Mouse (Mus musculus) embryonic facial prominence, embryonic 14.5 days (tissue): ENCODE measurements around the gene Galnt9. TPM values are rescaled to one million over a fixed set of nuclear protein-coding genes. Genes with fewer than 3 reads are reported as not detected.
A peak's percentile ranks its signal among the peaks of the same experiment; 100 is the strongest.

Source experiments
- ATAC-seq: fragments of 200-750 bp; cut with Nextera tagmentation; 2 replicates; pipeline ENCODE4 v1.8.0; 2017; ENCODE audit warnings: low read depth, moderate number of reproducible peaks, moderate TSS enrichment
- DNase-seq: peaks from one replicate; pipeline ENCODE4 v3.0.0-alpha.2; 2015; ENCODE audit warnings: low spot score
- H3K27ac ChIP-seq: fragments of 300-500 bp; sonication (generic); replicated peaks from 2 replicates; pipeline ENCODE4 v1.5.1; 2014; ENCODE audit warnings: low read depth, mild to moderate bottlenecking, low read length, moderate library complexity
- H3K27me3 ChIP-seq: fragments of 300-500 bp; sonication (generic); replicated peaks from 2 replicates; pipeline ENCODE4 v1.6.1; 2014; ENCODE audit warnings: low read length; ENCODE audit not compliant: control insufficient read depth, insufficient read depth
- H3K36me3 ChIP-seq: fragments of 300-500 bp; sonication (generic); 2 replicates; pipeline ENCODE4 v1.6.1; 2014; ENCODE audit warnings: low read length, mixed read lengths; ENCODE audit not compliant: control insufficient read depth, insufficient read depth
- H3K4me1 ChIP-seq: fragments of 300-500 bp; sonication (generic); 2 replicates; pipeline ENCODE4 v1.6.1; 2014; ENCODE audit warnings: antibody characterized with exemption, low read length; ENCODE audit not compliant: control insufficient read depth, insufficient read depth
- H3K4me2 ChIP-seq: fragments of 300-500 bp; sonication (generic); 2 replicates; pipeline ENCODE4 v1.6.1; 2014; ENCODE audit warnings: low read depth, mild to moderate bottlenecking, low read length, moderate library complexity, mixed read lengths
- H3K4me3 ChIP-seq: fragments of 300-500 bp; sonication (generic); 2 replicates; pipeline ENCODE4 v1.5.1; 2014; ENCODE audit warnings: low read depth, mild to moderate bottlenecking, low read length
- H3K9ac ChIP-seq: fragments of 300-500 bp; sonication (generic); 2 replicates; pipeline ENCODE4 v1.6.1; 2014; ENCODE audit warnings: low read depth, mild to moderate bottlenecking, low read length, moderate library complexity, mixed read lengths
- H3K9me3 ChIP-seq: fragments of 300-500 bp; sonication (generic); 2 replicates; pipeline ENCODE4 v1.6.1; 2016; ENCODE audit warnings: low read length; ENCODE audit not compliant: control insufficient read depth
- WGBS: fragments of 180-500 bp; shearing (Covaris S2); extraction: QIAGEN DNeasy Blood & Tissue Kit; methylation state at CpG from one replicate; pipeline ENCODE4 v1.1.7; 2014; 5-methylcytosine and 5-hydroxymethylcytosine counted together
- polyA plus RNA-seq: library from polyadenylated mRNA; unstranded; fragments of >200 nt; fragmentation: Nextera tagmentation; extraction: Ambion mirVana; gene quantifications from 2 replicates; pipeline ENCODE4 v1.2.1, GENCODE M21; 2014

The Galnt9 gene
- polyA plus RNA-seq, 1 experiment from 2014 or later: 1.6 TPM

DNA sequence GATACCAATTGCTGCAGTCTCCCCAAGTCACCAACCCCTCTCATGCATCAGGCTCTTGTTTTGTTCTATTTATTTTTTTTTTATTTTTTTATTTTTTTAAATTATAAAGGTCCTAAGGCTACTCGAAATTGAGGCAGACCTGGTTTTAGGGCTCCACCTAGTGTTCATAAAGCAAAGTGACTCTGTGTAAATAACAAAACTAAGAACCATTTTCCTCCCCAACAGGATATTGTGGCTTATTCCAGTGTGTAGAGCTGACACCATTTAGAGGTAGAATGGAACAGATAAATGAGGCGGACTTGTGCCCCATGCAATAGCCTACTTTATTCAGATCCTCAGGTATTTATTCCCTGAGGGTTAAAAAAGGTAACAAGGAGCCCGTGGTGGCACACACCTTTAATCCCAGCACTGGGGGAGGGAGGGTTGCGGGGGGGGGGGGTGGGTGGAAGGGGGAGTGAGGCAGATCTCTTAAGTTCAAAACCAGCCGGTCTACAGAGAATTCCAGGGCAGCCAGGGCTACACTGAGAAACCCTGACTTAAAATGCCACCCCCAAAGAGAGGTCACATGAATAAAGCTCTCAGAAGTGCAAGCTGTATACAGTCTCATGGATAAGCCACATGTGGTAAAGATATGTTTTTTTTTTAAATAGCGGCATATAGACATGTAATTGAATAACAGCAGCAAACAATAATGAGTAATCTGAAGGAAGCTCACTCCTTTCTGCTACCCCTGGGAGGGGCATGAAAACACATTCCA lies 92.0 kb downstream of the Galnt9 start:
- no peak overlapping the region for H3K27ac ChIP-seq
- H3K4me3 ChIP-seq: no peak overlapping the region
- no peaks in the 10 kb centered on the region for H3K36me3 ChIP-seq
- 35% methylated on average over 6 of the region's 6 CpGs for WGBS
- H3K4me1 ChIP-seq: no peaks in the 10 kb centered on the region
- no peaks in the 10 kb centered on the region for H3K9me3 ChIP-seq
- no peaks in the 10 kb centered on the region for H3K27me3 ChIP-seq
- peak; percentile 57 for DNase-seq
- no peak overlapping the region for H3K4me2 ChIP-seq
- no peak for ATAC-seq
- H3K9ac ChIP-seq: no peak overlapping the region

GRCm38 (mm10) chr5:110638306-110639074 lies 94.3 kb downstream of the Galnt9 start:
- H3K9me3 ChIP-seq: no peaks in the 10 kb centered on the region
- no peak overlapping the region for H3K27ac ChIP-seq
- H3K9ac ChIP-seq: no peak overlapping the region
- H3K27me3 ChIP-seq: no peaks in the 10 kb centered on the region
- H3K4me2 ChIP-seq: no peak overlapping the region
- no peaks in the 10 kb centered on the region for H3K36me3 ChIP-seq
- H3K4me1 ChIP-seq: no peaks in the 10 kb centered on the region
- H3K4me3 ChIP-seq: no peak overlapping the region
- ATAC-seq (no peak), DNase-seq (no peak)
- 81% methylated on average over 7 of the region's 7 CpGs for WGBS

- peak overlapping the region; percentile 46 for H3K4me2 ChIP-seq
- no peaks in the 10 kb centered on the region for H3K4me1 ChIP-seq
- WGBS: 22% methylated on average over 12 of the region's 12 CpGs
- no peaks in the 10 kb centered on the region for H3K36me3 ChIP-seq
- peak; percentile 63 for DNase-seq
- 0 out of 2 replicates have a peak, but pooled peaks have one; percentile 62 for ATAC-seq
- H3K27me3 ChIP-seq: no peaks in the 10 kb centered on the region
- H3K9ac ChIP-seq: peak overlapping the region; percentile 61; the same call in 1 of the 2 replicates
- H3K4me3 ChIP-seq: no peak overlapping the region
- no peak overlapping the region for H3K27ac ChIP-seq
- H3K9me3 ChIP-seq: no peaks in the 10 kb centered on the region
Measured at GRCm38 (mm10) chr5:110639459-110639858, 95.3 kb downstream of the Galnt9 start.

DNA sequence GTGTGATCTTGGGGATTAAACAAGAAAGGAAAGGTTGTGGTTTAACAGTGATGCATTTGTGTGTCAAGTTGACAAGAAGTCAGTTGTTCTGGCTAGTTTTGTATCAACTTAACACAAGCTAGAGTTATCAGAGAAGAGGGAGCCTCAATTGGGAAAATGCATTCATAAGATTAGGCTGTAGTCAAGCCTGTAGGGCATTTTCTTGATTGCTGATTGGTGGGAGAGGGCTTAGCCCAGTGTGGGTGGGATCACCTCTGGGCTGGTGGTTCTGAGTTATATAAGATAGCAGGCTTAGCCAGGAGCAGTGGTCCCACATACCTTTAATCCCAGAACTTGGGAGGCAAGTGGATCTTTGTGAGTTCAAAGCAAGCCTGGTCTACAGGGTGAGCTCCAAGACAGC lies 102.2 kb downstream of the Galnt9 start:
- no peak overlapping the region for H3K27ac ChIP-seq
- H3K4me3 ChIP-seq: no peak overlapping the region
- H3K9ac ChIP-seq: no peak overlapping the region
- peaks cover 58% of the 10 kb centered on the region for H3K36me3 ChIP-seq
- ATAC-seq (no peak), DNase-seq (no peak)
- no peaks in the 10 kb centered on the region for H3K27me3 ChIP-seq
- H3K9me3 ChIP-seq: no peaks in the 10 kb centered on the region
- no peaks in the 10 kb centered on the region for H3K4me1 ChIP-seq
- no peak overlapping the region for H3K4me2 ChIP-seq

GRCm38 (mm10) chr5:110652719-110653648 lies 108.8 kb downstream of the Galnt9 start, which contains the start of the genes Noc4l and Ddx51:
Noc4l (minus strand) TSS chr5:110653417.
Ddx51 (plus strand) TSS chr5:110653451.
- DNase-seq (peak; percentile 97), ATAC-seq (peak; percentile 87)
- 1% methylated on average over 71 of the region's 91 CpGs for WGBS
- Histone ChIP-seq H3K27ac (peak within 1 kb of the TSS; percentile 44; the same call in 1 of the 2 replicates), H3K4me1 (peaks cover 5% of the 10 kb centered on the region), H3K4me3 (peak within 1 kb of the TSS; percentile 99), H3K9me3 (no peaks in the 10 kb centered on the region), H3K4me2 (peak within 1 kb of the TSS; percentile 92), H3K27me3 (no peaks in the 10 kb centered on the region), H3K9ac (peak within 1 kb of the TSS; percentile 92), H3K36me3 (peaks cover 74% of the 10 kb centered on the region)

GRCm38 (mm10) chr5:110653686-110654085 lies 109.5 kb downstream of the Galnt9 start:
- H3K9me3 ChIP-seq: no peaks in the 10 kb centered on the region
- H3K4me1 ChIP-seq: peaks cover 5% of the 10 kb centered on the region
- peak overlapping the region; percentile 44; the same call in 1 of the 2 replicates for H3K27ac ChIP-seq
- peak; percentile 32; the same call in 1 of the 2 replicates for ATAC-seq
- peak overlapping the region; percentile 99 for H3K4me3 ChIP-seq
- peaks cover 75% of the 10 kb centered on the region for H3K36me3 ChIP-seq
- peak; percentile 5 for DNase-seq
- H3K4me2 ChIP-seq: peak overlapping the region; percentile 92
- 2% methylated on average over 22 of the region's 37 CpGs for WGBS
- no peaks in the 10 kb centered on the region for H3K27me3 ChIP-seq
- peak overlapping the region; percentile 92 for H3K9ac ChIP-seq

GRCm38 (mm10) chr5:110659682-110660081 lies 115.5 kb downstream of the Galnt9 start:
- H3K27me3 ChIP-seq: no peaks in the 10 kb centered on the region
- H3K27ac ChIP-seq: no peak overlapping the region
- no peak overlapping the region for H3K9ac ChIP-seq
- H3K4me3 ChIP-seq: no peak overlapping the region
- H3K4me2 ChIP-seq: no peak overlapping the region
- no peak for DNase-seq
- no peaks in the 10 kb centered on the region for H3K9me3 ChIP-seq
- no peaks in the 10 kb centered on the region for H3K4me1 ChIP-seq
- H3K36me3 ChIP-seq: peaks cover 91% of the 10 kb centered on the region
- ATAC-seq: no peak

DNA sequence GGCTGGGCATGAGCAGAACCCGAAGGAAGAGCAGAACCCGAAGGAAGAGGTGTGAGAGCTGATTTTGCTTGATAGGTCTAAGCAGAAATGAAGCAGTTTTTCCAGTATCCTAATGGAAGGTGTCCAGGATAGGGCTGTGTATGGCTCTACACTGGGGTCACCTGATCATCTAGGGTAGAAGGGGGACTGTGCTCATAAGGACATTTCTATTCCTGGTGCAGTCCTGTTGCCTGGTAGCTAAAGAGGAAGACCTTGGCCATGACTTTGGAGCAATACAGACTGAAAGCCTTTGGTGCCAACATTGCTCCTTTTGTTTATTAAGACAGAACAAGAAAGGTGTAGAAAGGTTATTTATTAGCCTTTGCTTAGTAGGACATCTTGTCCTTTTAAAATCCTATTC lies 119.9 kb downstream of the Galnt9 start:
- 96% methylated on average over 2 of the region's 2 CpGs for WGBS
- no peaks in the 10 kb centered on the region for H3K4me1 ChIP-seq
- peaks cover 91% of the 10 kb centered on the region for H3K36me3 ChIP-seq
- no peak for ATAC-seq
- H3K4me2 ChIP-seq: no peak overlapping the region
- no peak overlapping the region for H3K4me3 ChIP-seq
- no peak for DNase-seq
- H3K9ac ChIP-seq: no peak overlapping the region
- H3K9me3 ChIP-seq: no peaks in the 10 kb centered on the region
- no peaks in the 10 kb centered on the region for H3K27me3 ChIP-seq
- H3K27ac ChIP-seq: no peak overlapping the region
